Mouse (Mus musculus) lung, postnatal 25 days (tissue): ENCODE measurements around the gene Rhov.
A peak's percentile ranks its signal among the peaks of the same experiment; 100 is the strongest.

Experiments used
- DNase-seq: peaks from one replicate; pipeline ENCODE4 v3.0.0; 2022; ENCODE audit warnings: low spot score

Rhov gene

DNA sequence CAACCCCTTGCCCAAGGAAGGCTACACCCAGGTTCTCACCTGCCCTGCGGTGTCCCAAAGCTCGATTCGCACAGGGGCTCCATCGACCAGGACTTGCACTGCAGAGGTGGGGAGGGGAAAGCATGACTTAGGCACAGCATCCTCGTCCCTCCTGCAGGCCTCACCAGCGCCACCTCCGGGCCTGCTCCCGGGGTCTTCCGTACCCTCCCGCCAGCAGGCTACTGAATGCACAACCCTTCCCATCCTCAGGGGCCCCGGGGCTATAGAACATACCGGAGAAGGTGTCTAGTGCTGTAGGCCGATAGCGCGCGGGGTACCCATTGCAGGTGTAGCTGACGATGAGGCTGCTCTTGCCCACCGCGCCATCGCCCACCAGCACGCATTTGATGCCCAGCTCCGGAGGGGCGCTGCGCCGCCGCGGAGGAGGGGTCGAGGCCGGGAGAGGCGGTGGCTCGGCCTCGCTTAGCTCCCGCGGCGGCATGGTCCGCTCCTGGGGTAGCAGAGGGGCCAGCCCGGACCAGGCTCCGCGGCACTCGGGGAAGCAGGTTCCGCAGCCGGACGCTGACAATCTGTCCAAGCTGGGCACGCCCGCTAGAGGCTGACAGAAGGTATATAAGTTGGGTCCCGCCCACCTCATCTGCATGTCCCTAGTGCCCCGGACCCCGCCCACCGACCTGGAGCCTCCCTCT, at the start of gene Rhov:
Gene Rhov (minus strand): TSS at position 630 of the 689 bp plus-strand sequence.
- peak; percentile 79 for DNase-seq

DNA sequence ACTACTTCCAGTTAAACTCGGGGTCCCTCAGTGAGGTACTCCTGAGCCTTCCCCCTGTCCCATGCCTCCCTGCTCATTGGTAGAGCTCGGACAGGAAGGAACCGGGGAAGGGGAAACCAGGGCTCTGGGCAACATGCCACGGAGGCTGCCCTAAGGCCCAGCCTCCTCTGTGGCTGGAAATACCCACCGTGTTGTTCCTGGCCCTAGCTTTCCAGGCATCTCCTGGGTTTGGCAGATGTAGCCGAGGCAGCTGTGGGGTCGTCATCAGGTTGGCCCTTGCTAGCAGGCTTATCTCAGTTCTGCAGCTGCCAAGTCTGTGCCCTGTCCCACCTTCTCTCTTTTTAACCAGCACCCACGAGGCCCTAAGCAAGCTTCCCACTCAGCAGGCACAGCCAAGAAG, 49.5 kb upstream of the Rhov start:
- DNase-seq, result no peak

DNA sequence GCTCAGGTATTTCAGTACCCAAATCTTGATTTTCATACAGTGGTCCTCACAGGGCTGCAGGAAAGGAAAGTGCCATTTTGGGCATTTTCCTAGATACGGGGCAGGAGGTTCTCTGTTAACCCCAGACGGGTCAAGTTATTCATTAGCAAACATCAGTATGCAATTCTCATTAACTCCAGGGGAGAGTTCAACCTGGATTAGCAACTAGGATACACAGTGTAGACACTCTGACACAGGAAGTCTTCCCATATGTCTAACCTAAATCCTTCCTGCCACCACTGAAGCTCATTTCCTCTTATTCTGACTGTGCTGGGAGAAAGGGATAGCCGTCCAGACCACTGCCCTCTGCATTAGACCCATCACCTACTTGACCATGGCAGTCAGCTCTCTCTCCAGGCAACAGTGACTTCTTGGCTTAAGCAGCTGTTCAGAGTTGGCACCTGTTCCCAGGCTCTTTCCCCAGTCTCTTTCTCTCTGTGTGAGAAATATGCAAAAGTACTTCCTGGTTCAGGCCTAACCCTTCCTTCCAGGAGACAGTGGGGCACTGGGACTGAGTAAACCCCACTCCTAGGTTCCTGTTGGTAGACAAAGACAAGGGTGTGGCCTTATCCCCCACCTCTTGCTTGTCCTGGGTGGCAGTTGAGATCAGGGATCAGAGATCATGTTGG, 47.1 kb upstream of the Rhov start:
- peak; percentile 35 for DNase-seq

DNA sequence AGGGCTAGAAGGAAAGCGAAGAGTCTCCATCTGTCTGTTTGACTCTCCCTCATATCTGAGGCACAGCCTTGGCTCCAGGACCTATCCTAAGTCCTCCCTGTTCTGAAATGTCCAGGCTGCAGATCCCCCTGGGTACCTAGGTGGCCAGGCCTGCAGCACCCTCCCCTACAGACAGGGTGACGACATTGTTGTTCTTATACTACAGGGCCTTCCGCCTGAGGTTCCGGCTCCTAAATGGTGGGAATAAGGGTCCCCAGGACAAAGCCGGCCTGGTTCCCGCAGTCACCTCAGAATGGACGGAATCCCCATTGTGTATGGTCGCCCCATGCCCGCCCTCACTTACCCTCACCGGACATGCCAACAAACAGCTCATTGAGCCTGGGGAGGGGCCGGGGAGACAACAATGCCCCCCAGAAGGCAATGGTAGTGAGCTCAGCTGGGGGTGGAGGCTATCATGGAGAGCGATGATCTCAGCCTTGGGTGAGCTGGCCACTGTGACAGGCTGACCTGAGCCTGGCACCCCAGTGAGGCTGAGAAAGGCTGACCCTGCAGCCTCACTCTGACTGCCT, 43.8 kb upstream of the Rhov start:
- DNase-seq, result peak; percentile 40

DNA sequence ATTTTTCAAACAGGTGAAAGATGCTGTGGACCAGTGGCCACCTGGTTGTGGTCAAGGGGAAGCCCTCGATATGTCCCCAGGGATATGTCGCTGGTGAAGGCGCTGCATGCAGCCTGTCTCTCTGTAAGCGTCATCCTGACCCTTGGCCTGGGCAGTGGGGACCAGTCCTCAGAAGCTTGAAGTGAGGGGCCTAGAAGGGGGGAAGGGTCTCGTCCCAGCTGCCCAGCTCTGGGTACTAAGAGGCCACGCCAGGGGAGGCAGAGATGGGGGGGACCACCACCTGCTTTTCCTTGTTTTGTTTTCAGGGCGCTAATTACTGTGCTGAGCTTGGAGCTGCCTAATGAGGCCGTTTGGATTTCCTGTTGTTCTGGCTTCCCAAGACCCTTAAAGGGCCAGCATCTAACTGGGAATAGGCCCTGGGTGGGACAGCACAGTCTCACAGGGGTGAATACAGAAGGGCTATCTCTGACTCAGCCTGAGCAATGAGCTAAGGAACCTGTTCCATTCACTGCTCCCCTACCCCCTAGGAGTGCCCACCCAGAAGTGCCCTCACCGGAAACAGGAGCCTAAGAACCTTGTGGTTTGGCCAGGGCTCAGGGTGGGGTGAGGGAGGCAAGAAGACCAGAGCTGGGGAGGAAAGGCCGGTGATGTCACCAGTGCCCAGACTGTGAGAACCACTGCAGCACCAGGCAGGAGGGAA, 42.9 kb upstream of the Rhov start:
- peak; percentile 38 for DNase-seq

DNA sequence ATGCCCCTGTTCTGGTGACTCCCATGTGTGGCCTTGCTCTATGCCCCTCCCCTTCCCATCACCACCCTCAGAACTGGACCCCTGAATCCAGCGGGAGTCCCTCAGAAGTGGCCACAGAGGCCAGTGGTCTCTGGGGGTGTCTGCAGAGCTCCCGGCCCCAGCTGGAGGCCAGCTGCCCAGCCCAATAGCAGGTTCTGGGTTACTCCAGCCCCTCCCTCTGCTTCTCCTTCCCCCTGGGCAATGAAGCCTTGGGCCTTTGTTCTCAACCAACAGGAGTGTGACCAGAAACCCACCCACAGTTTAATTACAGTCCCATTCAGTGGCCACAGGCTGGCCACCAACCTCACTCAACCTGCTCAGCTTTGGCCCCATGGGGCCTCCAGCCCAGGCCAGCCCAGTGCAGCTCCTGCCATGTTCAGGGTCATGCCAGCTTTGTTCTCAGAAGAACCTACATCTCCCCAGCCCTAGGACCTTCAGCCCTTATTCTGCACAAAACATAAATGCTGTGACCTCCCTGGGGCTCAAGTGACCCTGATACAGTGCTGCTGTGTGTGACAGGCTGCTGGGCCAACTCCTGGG, 41.4 kb upstream of the Rhov start:
- DNase-seq, result no peak

DNA sequence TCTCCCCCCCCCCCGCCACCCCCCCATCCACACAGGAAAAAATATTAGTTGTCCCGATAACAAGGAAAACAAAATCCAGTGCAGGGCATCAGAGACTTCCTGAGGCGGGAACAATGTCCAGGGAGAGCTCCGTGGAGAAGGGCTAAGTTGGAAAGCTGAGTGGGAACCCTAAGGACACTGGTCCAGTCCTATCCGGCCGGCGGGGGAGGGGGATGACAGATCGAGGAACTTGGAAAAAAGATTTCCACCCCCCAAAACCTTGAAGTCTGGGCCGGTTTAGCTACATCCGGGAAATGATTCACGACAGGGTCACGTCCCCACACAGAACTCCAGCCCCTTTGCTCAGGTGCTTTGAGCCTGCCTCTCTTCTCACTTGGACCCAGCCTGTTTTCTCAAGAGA, 40.5 kb upstream of the Rhov start:
- DNase-seq, result peak; percentile 49

DNA sequence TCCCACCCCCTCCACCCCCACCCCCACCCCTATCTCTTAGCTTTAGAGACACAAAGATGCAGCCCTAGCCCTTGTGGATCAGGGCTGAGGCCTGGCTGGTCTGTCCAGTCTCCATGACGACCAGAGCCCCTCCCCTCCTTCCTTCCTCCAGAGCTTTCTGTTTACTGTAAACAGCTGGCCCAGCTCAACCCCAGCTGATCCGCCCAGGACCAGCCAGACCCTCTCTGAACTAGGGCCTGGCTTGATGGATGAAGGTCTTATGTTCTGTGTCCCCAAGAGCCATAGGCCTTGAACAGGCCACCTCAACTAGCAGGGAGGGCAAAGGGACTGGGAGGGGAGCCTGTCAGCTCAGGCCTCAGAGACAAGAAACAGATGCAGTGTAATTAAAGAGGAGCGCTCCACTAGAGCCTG, 33.7 kb upstream of the Rhov start:
- peak; percentile 79 for DNase-seq

DNA sequence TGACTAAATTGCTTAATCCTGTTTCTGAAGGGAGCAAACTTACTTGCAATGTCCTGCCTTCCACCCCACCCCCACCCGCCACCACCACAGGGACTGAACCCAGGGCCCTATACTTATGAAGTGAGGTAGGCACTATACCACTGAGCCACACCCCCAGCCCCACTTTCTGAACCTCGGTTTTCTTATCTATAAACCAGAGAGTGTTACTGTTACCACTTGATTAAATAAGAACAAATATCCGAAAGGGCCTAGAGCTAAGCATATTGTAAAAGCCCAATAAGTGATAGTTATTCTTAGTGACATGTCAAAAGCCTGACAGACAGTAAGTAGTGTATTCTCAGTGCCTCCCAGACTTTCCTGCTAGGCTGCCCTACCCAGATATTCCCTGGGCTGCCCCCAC, 33.3 kb upstream of the Rhov start:
- no peak for DNase-seq

DNA sequence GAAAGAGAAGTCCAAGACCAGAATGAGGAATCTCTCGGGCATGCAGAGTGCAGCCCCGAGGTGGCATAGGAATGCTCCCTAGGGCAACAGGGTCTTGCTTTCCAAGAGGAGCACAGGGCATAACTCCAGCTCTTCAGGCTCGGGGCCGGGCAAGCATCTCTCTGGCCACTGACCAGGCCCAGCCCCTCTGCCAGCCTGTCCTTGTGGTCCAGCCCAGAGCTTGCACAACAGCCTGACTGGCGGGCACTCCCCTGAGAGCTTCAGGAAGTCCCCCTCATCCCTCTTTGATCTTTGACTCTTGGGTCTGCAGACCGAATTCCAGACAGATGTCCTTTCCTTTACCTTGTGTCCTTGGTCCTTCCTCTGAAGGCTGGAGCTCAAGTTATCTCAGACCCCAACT, 31.8 kb upstream of the Rhov start:
- DNase-seq, result no peak

DNA sequence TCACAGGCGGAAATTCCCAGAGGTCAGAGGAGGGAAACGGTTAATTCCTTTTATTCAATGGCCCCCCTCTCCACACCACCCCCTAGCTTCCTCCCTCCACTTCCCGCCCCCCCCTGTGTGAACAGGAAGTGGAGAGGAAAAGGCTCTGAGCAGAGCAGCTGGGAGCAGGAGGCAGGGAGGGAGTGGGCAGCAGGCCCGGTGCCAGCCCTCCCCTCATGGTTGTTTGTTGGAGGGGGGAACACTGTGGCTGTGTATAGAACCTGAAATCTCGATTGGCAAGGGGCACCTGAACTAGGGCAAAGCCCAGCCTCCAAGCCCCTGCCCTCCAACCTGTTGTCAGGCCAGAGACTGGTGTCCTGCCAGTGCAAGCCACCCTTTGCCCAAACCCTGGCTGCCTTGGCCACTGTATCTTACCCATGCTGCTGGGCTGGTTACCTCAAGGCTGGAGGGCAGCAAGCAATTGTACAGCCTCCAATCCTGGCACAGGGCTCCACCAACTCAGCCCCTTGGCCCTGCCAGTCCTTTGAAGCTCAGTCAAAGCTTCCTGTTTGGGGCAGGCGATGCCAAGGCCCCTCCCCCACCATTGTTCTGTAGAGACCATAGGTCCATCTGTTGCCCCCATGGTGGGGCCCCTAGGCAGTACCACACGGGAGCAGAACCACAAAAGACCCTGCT, 29.9 kb upstream of the Rhov start:
- DNase-seq, result peak; percentile 71

DNA sequence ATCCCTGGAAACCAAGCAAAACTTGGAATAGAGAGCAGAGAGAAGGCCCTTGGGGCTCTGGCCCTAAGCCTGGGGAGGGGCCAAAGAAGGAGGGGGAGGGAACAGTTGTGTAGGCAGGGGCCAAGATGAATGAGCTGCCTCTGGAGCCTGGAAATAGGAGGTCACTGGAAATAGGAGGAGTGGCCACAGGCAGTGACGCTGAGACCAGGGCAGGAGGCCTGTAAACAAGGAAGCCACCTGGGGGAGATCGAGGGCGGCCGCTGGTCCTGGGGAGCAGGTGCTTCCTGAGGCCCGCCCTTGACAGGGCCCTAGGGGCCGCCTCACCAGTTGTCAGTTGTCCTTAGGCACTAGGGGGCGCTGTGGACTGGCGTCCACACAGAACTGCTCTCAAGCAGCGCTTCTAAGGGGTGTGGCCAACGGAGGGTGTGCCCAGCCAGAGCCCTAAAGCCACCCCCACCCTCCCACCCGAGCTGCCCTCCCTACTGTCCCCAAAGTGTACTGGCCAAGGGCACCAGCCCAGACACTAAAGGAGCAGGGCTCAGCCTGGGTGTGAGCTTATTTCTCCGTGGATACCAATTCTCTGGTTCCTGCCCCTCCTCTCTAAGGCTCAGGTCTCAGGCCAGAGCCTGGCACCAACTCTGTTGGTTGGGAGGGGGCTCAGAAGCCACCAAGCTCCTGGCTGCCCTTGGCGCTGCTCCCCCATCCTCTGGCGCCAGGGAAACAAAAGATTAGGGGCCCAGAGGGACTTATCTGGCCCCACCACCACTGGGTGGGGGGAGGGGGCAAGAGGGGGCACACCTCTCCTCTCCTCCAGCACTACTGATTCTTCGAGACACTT, 29.1 kb upstream of the Rhov start:
- peak; percentile 89 for DNase-seq

DNA sequence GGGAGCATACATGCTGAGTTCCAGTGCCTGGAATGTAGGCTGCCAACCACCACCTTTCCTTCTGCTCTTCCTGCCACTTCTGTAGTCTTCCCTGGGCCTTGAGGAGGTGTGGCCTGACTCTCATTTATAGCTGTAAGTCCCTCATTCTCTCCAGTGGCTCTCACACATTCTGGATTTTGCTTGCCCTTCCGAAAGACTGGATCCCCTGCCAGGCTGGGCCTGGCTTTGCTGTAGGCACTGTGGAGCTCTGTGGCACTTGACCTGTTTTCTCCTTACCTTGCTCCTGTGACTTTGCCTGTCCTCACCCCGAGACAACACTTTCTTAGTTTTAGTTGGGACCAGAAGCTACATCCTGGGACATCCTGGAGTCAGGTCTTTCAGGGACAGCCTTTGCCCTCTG, 27.8 kb upstream of the Rhov start:
- no peak for DNase-seq

DNA sequence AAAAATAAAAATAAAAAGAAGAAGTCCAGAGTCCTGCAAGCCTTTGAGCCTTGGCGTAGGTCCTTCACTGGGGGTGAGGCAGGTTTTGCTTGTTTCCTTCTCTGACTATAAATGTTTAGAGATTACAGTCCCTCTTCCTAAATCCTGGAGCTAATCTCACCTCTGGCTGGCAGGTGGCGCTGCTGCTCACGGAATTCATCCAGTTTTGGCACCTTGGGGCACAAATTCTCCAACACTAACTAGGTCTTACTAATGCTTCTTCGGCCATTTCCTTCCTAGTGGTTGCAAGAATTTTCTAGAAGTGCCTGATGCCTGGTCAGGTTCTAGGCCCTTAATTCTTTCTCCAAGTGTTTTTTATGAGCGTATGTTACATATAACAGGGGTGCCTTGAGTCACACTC, 27.3 kb upstream of the Rhov start:
- peak; percentile 67 for DNase-seq

DNA sequence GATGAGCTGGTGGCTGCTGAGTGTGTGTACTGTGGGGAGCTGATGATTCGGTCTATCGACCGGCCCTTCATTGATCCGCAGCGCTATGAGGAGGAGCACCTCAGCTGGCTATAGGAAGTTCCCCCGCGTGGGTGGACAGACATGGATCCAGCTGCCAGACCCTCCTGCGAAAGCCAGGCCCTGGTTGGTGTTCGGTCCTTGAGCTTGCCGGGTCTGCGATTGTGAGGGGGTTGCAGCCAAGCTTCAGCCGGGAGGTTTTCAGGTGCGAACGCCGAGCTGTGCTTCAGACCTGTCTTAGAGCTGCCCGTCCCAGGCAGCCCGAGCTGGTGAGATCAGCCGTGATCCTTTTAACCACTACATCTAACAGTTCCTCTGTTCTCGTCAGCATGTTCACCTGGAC, 26.4 kb upstream of the Rhov start:
- DNase-seq, result no peak

DNA sequence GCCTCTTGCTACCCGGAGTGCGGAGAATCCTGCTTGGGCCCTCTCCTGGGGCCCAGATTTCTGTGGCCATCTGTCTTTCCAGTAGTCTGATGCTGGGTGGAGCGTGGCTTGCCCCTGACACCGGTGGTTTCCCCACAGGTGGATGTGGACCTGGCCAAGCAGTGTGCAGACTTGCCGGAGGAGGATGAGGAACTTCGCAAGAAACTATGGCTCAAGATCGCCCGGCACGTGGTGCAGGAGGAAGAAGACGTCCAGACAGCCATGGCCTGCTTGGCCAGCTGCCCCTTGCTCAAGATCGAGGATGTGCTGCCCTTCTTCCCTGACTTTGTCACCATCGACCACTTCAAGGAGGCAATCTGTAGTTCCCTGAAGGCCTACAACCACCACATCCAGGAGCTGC, 25.7 kb upstream of the Rhov start:
- DNase-seq, result no peak

DNA sequence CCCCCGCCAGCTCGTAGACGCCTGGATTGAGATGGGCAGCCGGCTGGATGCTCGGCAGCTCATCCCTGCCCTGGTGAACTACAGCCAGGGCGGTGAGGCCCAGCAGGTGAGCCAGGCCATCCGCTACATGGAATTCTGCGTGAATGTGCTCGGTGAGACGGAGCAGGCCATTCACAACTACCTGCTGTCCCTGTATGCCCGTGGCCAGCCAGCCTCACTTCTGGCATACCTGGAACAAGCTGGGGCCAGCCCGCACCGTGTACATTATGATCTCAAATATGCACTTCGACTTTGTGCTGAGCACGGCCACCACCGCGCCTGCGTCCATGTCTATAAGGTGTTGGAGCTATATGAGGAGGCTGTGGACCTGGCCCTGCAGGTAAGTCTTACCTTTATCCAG, 23.3 kb upstream of the Rhov start:
- no peak for DNase-seq

DNA sequence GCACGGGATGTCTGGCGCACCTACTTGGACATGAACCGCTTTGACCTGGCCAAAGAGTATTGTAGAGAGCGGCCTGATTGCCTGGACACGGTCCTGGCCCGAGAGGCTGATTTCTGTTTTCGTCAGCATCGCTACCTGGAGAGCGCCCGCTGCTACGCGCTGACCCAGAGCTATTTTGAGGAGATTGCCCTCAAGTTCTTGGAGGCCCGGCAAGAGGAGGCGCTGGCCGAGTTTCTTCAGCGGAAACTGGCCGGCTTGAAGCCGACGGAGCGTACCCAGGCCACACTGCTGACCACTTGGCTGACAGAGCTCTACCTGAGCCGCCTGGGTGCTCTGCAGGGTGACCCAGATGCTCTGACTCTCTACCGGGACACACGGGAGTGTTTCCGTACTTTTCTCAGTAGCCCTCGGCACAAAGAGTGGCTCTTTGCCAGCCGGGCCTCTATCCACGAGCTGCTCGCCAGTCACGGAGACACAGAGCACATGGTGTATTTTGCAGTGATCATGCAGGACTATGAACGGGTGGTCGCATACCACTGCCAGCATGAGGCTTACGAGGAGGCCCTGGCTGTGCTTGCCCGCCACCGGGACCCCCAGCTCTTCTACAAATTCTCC, 22.8 kb upstream of the Rhov start:
- no peak for DNase-seq

DNA sequence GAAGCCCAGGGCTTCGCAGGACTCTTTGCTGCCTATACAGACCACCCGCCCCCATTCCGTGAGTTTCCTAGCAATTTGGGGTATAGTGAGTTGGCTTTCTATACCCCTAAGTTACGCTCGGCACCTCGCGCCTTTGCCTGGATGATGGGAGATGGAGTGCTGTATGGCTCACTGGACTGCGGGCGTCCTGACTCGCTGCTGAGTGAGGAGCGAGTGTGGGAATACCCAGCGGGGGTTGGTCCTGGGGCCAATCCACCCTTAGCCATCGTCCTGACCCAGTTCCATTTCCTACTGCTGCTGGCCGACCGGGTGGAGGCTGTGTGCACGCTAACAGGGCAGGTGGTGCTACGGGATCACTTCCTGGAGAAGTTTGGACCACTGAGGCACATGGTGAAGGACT, 22.2 kb upstream of the Rhov start:
- no peak for DNase-seq

DNA sequence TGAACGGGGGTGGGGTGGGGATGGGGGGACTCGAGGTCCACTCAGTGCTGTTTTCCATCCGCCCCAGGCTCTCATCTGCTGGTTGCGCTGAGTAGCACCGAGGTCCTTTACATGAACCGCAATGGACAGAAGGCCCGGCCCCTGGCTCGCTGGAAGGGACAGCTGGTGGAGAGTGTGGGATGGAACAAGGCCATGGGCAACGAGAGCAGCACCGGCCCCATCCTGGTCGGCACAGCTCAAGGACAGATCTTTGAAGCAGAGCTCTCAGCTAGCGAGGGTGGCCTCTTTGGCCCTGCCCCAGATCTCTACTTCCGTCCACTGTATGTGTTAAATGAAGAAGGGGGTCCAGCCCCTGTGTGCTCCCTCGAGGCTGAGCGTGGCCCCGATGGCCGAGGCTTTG, 21.8 kb upstream of the Rhov start:
- DNase-seq, result no peak

DNA sequence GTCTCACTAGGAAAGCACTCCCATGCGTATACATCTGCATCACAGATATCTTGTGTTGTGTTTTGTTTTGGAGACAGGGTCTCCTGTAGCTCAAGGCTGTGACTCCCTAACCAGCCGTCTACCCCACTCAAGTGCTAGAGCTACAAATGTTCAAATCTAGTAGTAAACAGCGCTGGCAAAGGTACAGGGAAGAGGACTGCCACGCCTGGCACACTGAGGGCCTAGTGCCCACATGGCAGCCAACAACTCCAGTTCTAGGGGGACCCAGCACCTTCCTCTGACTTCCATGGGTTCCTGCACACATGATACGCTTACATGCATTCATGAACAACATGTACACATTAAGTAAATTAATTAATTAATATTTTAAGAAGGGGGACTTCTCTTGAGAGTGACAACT, 21.2 kb upstream of the Rhov start:
- DNase-seq, result no peak
